Mouse (Mus musculus) liver, embryonic 13.5 days (tissue): ENCODE data around the gene Kel. TPM values are rescaled to one million over a fixed set of nuclear protein-coding genes. Genes with fewer than 3 reads are reported as not detected.

Source experiments
- ATAC-seq: fragments of 200-750 bp; cut with Nextera tagmentation; 2 replicates; pipeline ENCODE4 v1.8.0; 2017; ENCODE audit warnings: low read depth, mild to moderate bottlenecking, moderate number of reproducible peaks, moderate library complexity
- DNase-seq: peaks from one replicate; pipeline ENCODE4 v3.0.0; 2022
- H3K27ac ChIP-seq: fragments of 300-500 bp; sonication (generic); 2 replicates; pipeline ENCODE4 v1.5.1; 2015; ENCODE audit warnings: moderate library complexity, mild to moderate bottlenecking, inconsistent platforms
- H3K27me3 ChIP-seq: fragments of 300-500 bp; sonication (generic); 2 replicates; pipeline ENCODE4 v1.6.1; 2015; ENCODE audit warnings: mild to moderate bottlenecking, inconsistent platforms
- H3K36me3 ChIP-seq: fragments of 300-500 bp; sonication (generic); 2 replicates; pipeline ENCODE4 v1.6.1; 2015; ENCODE audit warnings: mild to moderate bottlenecking, inconsistent platforms
- H3K4me1 ChIP-seq: fragments of 300-500 bp; sonication (generic); replicated peaks from 2 replicates; pipeline ENCODE4 v1.6.1; 2015; ENCODE audit warnings: inconsistent platforms
- H3K4me2 ChIP-seq: fragments of 300-500 bp; sonication (generic); 2 replicates; pipeline ENCODE4 v1.6.1; 2015; ENCODE audit warnings: inconsistent platforms, mild to moderate bottlenecking, moderate library complexity
- H3K4me3 ChIP-seq: fragments of 300-500 bp; sonication (generic); replicated peaks from 2 replicates; pipeline ENCODE4 v1.5.1; 2015; ENCODE audit warnings: mild to moderate bottlenecking, inconsistent platforms
- H3K9ac ChIP-seq: fragments of 300-500 bp; sonication (generic); 2 replicates; pipeline ENCODE4 v1.6.1; 2015; ENCODE audit warnings: mild to moderate bottlenecking, inconsistent platforms
- H3K9me3 ChIP-seq: fragments of 300-500 bp; sonication (generic); replicated peaks from 2 replicates; pipeline ENCODE4 v1.6.1; 2016; ENCODE audit warnings: inconsistent platforms
- WGBS: fragments of 180-500 bp; shearing (Covaris S2); methylation state at CpG from one replicate; pipeline ENCODE4 v1.1.7; 2015; ENCODE audit not compliant: insufficient replicate concordance; 5-methylcytosine and 5-hydroxymethylcytosine counted together
- polyA plus RNA-seq: library from polyadenylated mRNA; unstranded; fragments of >200 nt; fragmentation: Nextera tagmentation; extraction: Ambion mirVana; gene quantifications from 2 replicates; pipeline ENCODE4 v1.2.1, GENCODE M21; 2015

The Kel gene
- 237 and 259 TPM in 2 replicates for polyA plus RNA-seq

- DNase-seq: peak; percentile 87
- H3K9ac ChIP-seq: peak within 1 kb of the TSS; percentile 93
- H3K4me2 ChIP-seq: peak within 1 kb of the TSS; percentile 79
Observed at GRCm38 (mm10) chr6:41704123-41704522, at the start of gene Kel. Kel (minus strand) TSS chr6:41704339.

GRCm38 (mm10) chr6:41744664-41745392 lies 40.7 kb upstream of the Kel start:
- H3K27me3 ChIP-seq: no peaks in the 10 kb centered on the region
- H3K9ac ChIP-seq: no peak overlapping the region
- peaks cover 1% of the 10 kb centered on the region; the same call in 1 of the 2 replicates for H3K4me1 ChIP-seq
- no peak overlapping the region for H3K27ac ChIP-seq
- no peak for ATAC-seq
- no peaks in the 10 kb centered on the region for H3K36me3 ChIP-seq
- H3K9me3 ChIP-seq: no peaks in the 10 kb centered on the region
- no peak overlapping the region for H3K4me3 ChIP-seq
- no peak overlapping the region for H3K4me2 ChIP-seq
- no peak for DNase-seq
- 60% methylated on average over 5 of the region's 5 CpGs for WGBS

More at GRCm38 (mm10) chr6:41704123-41704522, at the start of gene Kel:
- Histone ChIP-seq H3K27me3 (no peaks in the 10 kb centered on the region), H3K27ac (peak within 1 kb of the TSS; percentile 98), H3K4me3 (peak within 1 kb of the TSS; percentile 80), H3K4me1 (peaks cover 48% of the 10 kb centered on the region), H3K9me3 (no peaks in the 10 kb centered on the region), H3K36me3 (peaks cover 36% of the 10 kb centered on the region)
- WGBS: 6% methylated on average over 1 of the region's 1 CpGs
- peak; percentile 80 for ATAC-seq

- no peak overlapping the region for H3K9ac ChIP-seq
- ATAC-seq (no peak), DNase-seq (no peak)
- no peak overlapping the region for H3K27ac ChIP-seq
- no peaks in the 10 kb centered on the region for H3K27me3 ChIP-seq
- no peaks in the 10 kb centered on the region for H3K36me3 ChIP-seq
- no peak overlapping the region for H3K4me2 ChIP-seq
- H3K4me1 ChIP-seq: peaks cover 9% of the 10 kb centered on the region; the same call in 1 of the 2 replicates
- no peak overlapping the region for H3K4me3 ChIP-seq
- H3K9me3 ChIP-seq: no peaks in the 10 kb centered on the region
Observed at GRCm38 (mm10) chr6:41741101-41741500, 37.0 kb upstream of the Kel start.

GRCm38 (mm10) chr6:41734719-41735470 lies 30.8 kb upstream of the Kel start:
- DNase-seq (no peak), ATAC-seq (no peak)
- peaks cover 8% of the 10 kb centered on the region; the same call in 1 of the 2 replicates for H3K4me1 ChIP-seq
- H3K36me3 ChIP-seq: no peaks in the 10 kb centered on the region
- no peaks in the 10 kb centered on the region for H3K27me3 ChIP-seq
- no peak overlapping the region for H3K4me3 ChIP-seq
- no peak overlapping the region for H3K9ac ChIP-seq
- H3K27ac ChIP-seq: no peak overlapping the region
- WGBS: 74% methylated on average over 5 of the region's 5 CpGs
- no peaks in the 10 kb centered on the region for H3K9me3 ChIP-seq
- H3K4me2 ChIP-seq: no peak overlapping the region

GRCm38 (mm10) chr6:41727989-41728609 lies 24.0 kb upstream of the Kel start:
- Histone ChIP-seq H3K9me3 (no peaks in the 10 kb centered on the region), H3K27me3 (no peaks in the 10 kb centered on the region), H3K27ac (no peak overlapping the region), H3K36me3 (no peaks in the 10 kb centered on the region), H3K9ac (no peak overlapping the region), H3K4me2 (no peak overlapping the region), H3K4me3 (no peak overlapping the region), H3K4me1 (peaks cover 6% of the 10 kb centered on the region)
- DNase-seq: peak; percentile 33
- 51% methylated on average over 1 of the region's 1 CpGs for WGBS
- peak; percentile 83 for ATAC-seq

GRCm38 (mm10) chr6:41721430-41721829 lies 17.3 kb upstream of the Kel start:
- H3K9me3 ChIP-seq: no peaks in the 10 kb centered on the region
- peak; percentile 75 for ATAC-seq
- no peak for DNase-seq
- H3K27ac ChIP-seq: no peak overlapping the region
- no peak overlapping the region for H3K9ac ChIP-seq
- no peak overlapping the region for H3K4me2 ChIP-seq
- no peaks in the 10 kb centered on the region for H3K36me3 ChIP-seq
- H3K27me3 ChIP-seq: no peaks in the 10 kb centered on the region
- no peak overlapping the region for H3K4me3 ChIP-seq
- WGBS: 36% methylated on average over 2 of the region's 2 CpGs
- peaks cover 14% of the 10 kb centered on the region for H3K4me1 ChIP-seq

GRCm38 (mm10) chr6:41710281-41710680 lies 6.1 kb upstream of the Kel start:
- Histone ChIP-seq H3K4me1 (peaks cover 73% of the 10 kb centered on the region), H3K4me3 (no peak overlapping the region), H3K9me3 (no peaks in the 10 kb centered on the region), H3K36me3 (no peaks in the 10 kb centered on the region), H3K9ac (peak overlapping the region; percentile 42; the same call in 1 of the 2 replicates), H3K27me3 (no peaks in the 10 kb centered on the region), H3K4me2 (peak overlapping the region; percentile 40), H3K27ac (peak overlapping the region; percentile 85)
- peak; percentile 48 for ATAC-seq
- WGBS: 8% methylated on average over 1 of the region's 1 CpGs
- DNase-seq: no peak

GRCm38 (mm10) chr6:41706275-41706674 lies 2.1 kb upstream of the Kel start:
- Histone ChIP-seq H3K4me2 (peak overlapping the region; percentile 79), H3K4me1 (peaks cover 59% of the 10 kb centered on the region), H3K9ac (peak overlapping the region; percentile 93), H3K4me3 (peak overlapping the region; percentile 26), H3K27me3 (no peaks in the 10 kb centered on the region), H3K27ac (peak overlapping the region; percentile 98), H3K36me3 (peaks cover 16% of the 10 kb centered on the region), H3K9me3 (no peaks in the 10 kb centered on the region)
- DNase-seq: peak; percentile 79
- ATAC-seq: peak; percentile 89
- WGBS: 21% methylated on average over 7 of the region's 7 CpGs

GRCm38 (mm10) chr6:41702928-41703327 lies 1.2 kb downstream of the Kel start:
- DNase-seq (peak; percentile 78), ATAC-seq (peak; percentile 57)
- Histone ChIP-seq H3K4me3 (peak overlapping the region; percentile 80), H3K4me1 (peaks cover 52% of the 10 kb centered on the region), H3K36me3 (peaks cover 48% of the 10 kb centered on the region), H3K27ac (peak overlapping the region; percentile 98), H3K4me2 (peak overlapping the region; percentile 79), H3K9me3 (no peaks in the 10 kb centered on the region), H3K27me3 (no peaks in the 10 kb centered on the region), H3K9ac (peak overlapping the region; percentile 93)
- WGBS: 29% methylated on average over 2 of the region's 2 CpGs

GRCm38 (mm10) chr6:41701245-41701644 lies 2.9 kb downstream of the Kel start:
- Histone ChIP-seq H3K27me3 (no peaks in the 10 kb centered on the region), H3K4me1 (peaks cover 44% of the 10 kb centered on the region), H3K36me3 (peaks cover 63% of the 10 kb centered on the region), H3K9ac (peak overlapping the region; percentile 93), H3K9me3 (no peaks in the 10 kb centered on the region), H3K27ac (peak overlapping the region; percentile 98), H3K4me2 (peak overlapping the region; percentile 79), H3K4me3 (peak overlapping the region; percentile 80)
- DNase-seq: no peak
- ATAC-seq: no peak
- WGBS: 11% methylated on average over 1 of the region's 1 CpGs

GRCm38 (mm10) chr6:41694407-41694806 lies 9.7 kb downstream of the Kel start:
- Histone ChIP-seq H3K9me3 (no peaks in the 10 kb centered on the region), H3K27ac (no peak overlapping the region), H3K4me1 (peaks cover 50% of the 10 kb centered on the region), H3K36me3 (peaks cover 92% of the 10 kb centered on the region), H3K4me3 (no peak overlapping the region), H3K9ac (no peak overlapping the region), H3K27me3 (no peaks in the 10 kb centered on the region), H3K4me2 (no peak overlapping the region)
- no peak for ATAC-seq
- no peak for DNase-seq
- 76% methylated on average over 1 of the region's 1 CpGs for WGBS
